Mouse (Mus musculus) neural tube, embryonic 14.5 days (tissue): ENCODE data around the gene Trim46. TPM values are rescaled to one million over a fixed set of nuclear protein-coding genes. Genes with fewer than 3 reads are reported as not detected.

ENCODE experiments used
- ATAC-seq: fragments of 200-750 bp; cut with Nextera tagmentation; 2 replicates; pipeline ENCODE4 v1.8.0; 2017; ENCODE audit warnings: low read depth, mild to moderate bottlenecking, moderate TSS enrichment, moderate library complexity
- H3K27ac ChIP-seq: fragments of 300-500 bp; sonication (generic); 2 replicates; pipeline ENCODE4 v1.5.1; 2014; ENCODE audit warnings: low read depth, mild to moderate bottlenecking, control low read depth, low read length, moderate library complexity, mixed read lengths
- H3K27me3 ChIP-seq: fragments of 300-500 bp; sonication (generic); 2 replicates; pipeline ENCODE4 v1.6.1; 2014; ENCODE audit warnings: low read length; ENCODE audit not compliant: control insufficient read depth, insufficient read depth
- H3K36me3 ChIP-seq: fragments of 300-500 bp; sonication (generic); 2 replicates; pipeline ENCODE4 v1.6.1; 2014; ENCODE audit warnings: low read length, mixed read lengths; ENCODE audit not compliant: control insufficient read depth, insufficient read depth
- H3K4me1 ChIP-seq: fragments of 300-500 bp; sonication (generic); 2 replicates; pipeline ENCODE4 v1.6.1; 2014; ENCODE audit warnings: low read length; ENCODE audit not compliant: control insufficient read depth, insufficient read depth
- H3K4me2 ChIP-seq: fragments of 300-500 bp; sonication (generic); 2 replicates; pipeline ENCODE4 v1.6.1; 2014; ENCODE audit warnings: mild to moderate bottlenecking, low read depth, low read length, control low read depth
- H3K4me3 ChIP-seq: fragments of 300-500 bp; sonication (generic); 2 replicates; pipeline ENCODE4 v1.5.1; 2014; ENCODE audit warnings: low read depth, low read length, control low read depth, mixed read lengths
- H3K9ac ChIP-seq: fragments of 300-500 bp; sonication (generic); replicated peaks from 2 replicates; pipeline ENCODE4 v1.6.1; 2014; ENCODE audit warnings: low read depth, mild to moderate bottlenecking, control low read depth, low read length, mixed read lengths
- H3K9me3 ChIP-seq: fragments of 300-500 bp; sonication (generic); 2 replicates; pipeline ENCODE4 v1.6.1; 2016; ENCODE audit warnings: low read length; ENCODE audit not compliant: control insufficient read depth
- WGBS: fragments of 180-500 bp; shearing (Covaris S2); extraction: QIAGEN DNeasy Blood & Tissue Kit; methylation state at CpG from one replicate; pipeline ENCODE4 v1.1.7; 2014; 5-methylcytosine and 5-hydroxymethylcytosine counted together
- polyA plus RNA-seq: library from polyadenylated mRNA; unstranded; fragments of >200 nt; fragmentation: Nextera tagmentation; extraction: Ambion mirVana; gene quantifications from 2 replicates; pipeline ENCODE4 v1.2.1, GENCODE M21; 2014

Gene Trim46
- polyA plus RNA-seq, result 61.6 and 70.7 TPM in 2 replicates

- ATAC-seq, result peak; percentile 64
Measured at GRCm38 (mm10) chr3:89246261-89247100, at the start of gene Trim46. Trim46 (minus strand) TSS chr3:89246309.

DNA sequence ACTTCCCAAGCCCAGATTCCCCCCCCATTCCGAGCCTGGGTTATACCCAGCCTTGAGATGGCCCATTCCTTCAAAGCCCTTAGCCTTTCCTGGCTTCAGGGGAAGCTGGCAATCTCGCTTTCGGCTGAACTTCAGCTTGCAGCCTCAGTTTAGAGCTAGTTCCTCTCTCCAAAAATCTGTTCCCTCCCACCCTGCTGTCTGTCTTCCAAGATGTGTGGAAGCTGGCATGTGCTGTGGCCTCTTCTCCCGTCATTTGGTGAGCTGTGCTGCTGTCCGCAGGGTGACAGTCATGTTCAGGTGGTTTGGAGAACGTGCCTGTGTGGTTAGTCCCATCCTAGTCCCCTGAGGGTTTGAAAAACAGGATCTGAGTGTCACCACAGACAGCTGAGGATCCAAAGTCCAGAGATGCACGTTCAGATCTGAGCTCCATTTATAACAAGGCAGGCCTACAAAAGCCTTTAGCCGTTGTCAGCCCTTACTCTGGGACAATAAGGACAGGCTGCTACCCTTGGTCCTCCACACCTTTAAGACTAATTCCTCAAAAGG is 49.6 kb upstream of the Trim46 start:
- H3K4me2 ChIP-seq, result no peak overlapping the region
- H3K9me3 ChIP-seq, result no peaks in the 10 kb centered on the region
- no peaks in the 10 kb centered on the region for H3K36me3 ChIP-seq
- H3K27me3 ChIP-seq, result no peaks in the 10 kb centered on the region
- H3K4me3 ChIP-seq, result no peak overlapping the region
- no peak for ATAC-seq
- WGBS, result 89% methylated on average over 8 of the region's 8 CpGs
- no peaks in the 10 kb centered on the region for H3K4me1 ChIP-seq
- H3K27ac ChIP-seq, result no peak overlapping the region
- no peak overlapping the region for H3K9ac ChIP-seq

More at GRCm38 (mm10) chr3:89246261-89247100, at the start of gene Trim46:
- Histone ChIP-seq H3K9me3 (no peaks in the 10 kb centered on the region), H3K36me3 (peaks cover 10% of the 10 kb centered on the region), H3K4me1 (peaks cover 30% of the 10 kb centered on the region), H3K4me2 (peak within 1 kb of the TSS; percentile 93), H3K9ac (peak within 1 kb of the TSS; percentile 70), H3K27ac (peak within 1 kb of the TSS; percentile 94), H3K4me3 (peak within 1 kb of the TSS; percentile 42), H3K27me3 (no peaks in the 10 kb centered on the region)
- under 1% methylated on average over 41 of the region's 42 CpGs for WGBS

GRCm38 (mm10) chr3:89294195-89294594 is 48.1 kb upstream of the Trim46 start:
- no peaks in the 10 kb centered on the region for H3K9me3 ChIP-seq
- H3K27ac ChIP-seq, result no peak overlapping the region
- H3K36me3 ChIP-seq, result no peaks in the 10 kb centered on the region
- WGBS, result 77% methylated on average over 5 of the region's 5 CpGs
- H3K4me1 ChIP-seq, result no peaks in the 10 kb centered on the region
- H3K9ac ChIP-seq, result no peak overlapping the region
- H3K4me3 ChIP-seq, result no peak overlapping the region
- no peaks in the 10 kb centered on the region for H3K27me3 ChIP-seq
- no peak for ATAC-seq
- no peak overlapping the region for H3K4me2 ChIP-seq

- H3K4me1 ChIP-seq, result no peaks in the 10 kb centered on the region
- WGBS, result 92% methylated on average over 11 of the region's 11 CpGs
- H3K9me3 ChIP-seq, result no peaks in the 10 kb centered on the region
- no peak overlapping the region for H3K27ac ChIP-seq
- H3K36me3 ChIP-seq, result no peaks in the 10 kb centered on the region
- ATAC-seq, result no peak
- no peak overlapping the region for H3K4me2 ChIP-seq
- no peak overlapping the region for H3K4me3 ChIP-seq
- H3K27me3 ChIP-seq, result no peaks in the 10 kb centered on the region
- H3K9ac ChIP-seq, result no peak overlapping the region
Measured at GRCm38 (mm10) chr3:89293247-89293918, 47.3 kb upstream of the Trim46 start.

- 51% methylated on average over 5 of the region's 5 CpGs for WGBS
- Histone ChIP-seq H3K9ac (no peak overlapping the region), H3K4me1 (no peaks in the 10 kb centered on the region), H3K4me3 (no peak overlapping the region), H3K36me3 (no peaks in the 10 kb centered on the region), H3K27me3 (no peaks in the 10 kb centered on the region), H3K4me2 (no peak overlapping the region), H3K27ac (no peak overlapping the region), H3K9me3 (no peaks in the 10 kb centered on the region)
- ATAC-seq, result no peak
Measured at GRCm38 (mm10) chr3:89292303-89292702, 46.2 kb upstream of the Trim46 start.

- H3K9me3 ChIP-seq, result no peaks in the 10 kb centered on the region
- no peaks in the 10 kb centered on the region for H3K27me3 ChIP-seq
- H3K9ac ChIP-seq, result no peak overlapping the region
- no peaks in the 10 kb centered on the region for H3K4me1 ChIP-seq
- ATAC-seq, result no peak
- WGBS, result 79% methylated on average over 10 of the region's 10 CpGs
- H3K36me3 ChIP-seq, result no peaks in the 10 kb centered on the region
- H3K4me2 ChIP-seq, result no peak overlapping the region
- no peak overlapping the region for H3K4me3 ChIP-seq
- H3K27ac ChIP-seq, result no peak overlapping the region
Measured at GRCm38 (mm10) chr3:89291874-89292273, 45.8 kb upstream of the Trim46 start.

DNA sequence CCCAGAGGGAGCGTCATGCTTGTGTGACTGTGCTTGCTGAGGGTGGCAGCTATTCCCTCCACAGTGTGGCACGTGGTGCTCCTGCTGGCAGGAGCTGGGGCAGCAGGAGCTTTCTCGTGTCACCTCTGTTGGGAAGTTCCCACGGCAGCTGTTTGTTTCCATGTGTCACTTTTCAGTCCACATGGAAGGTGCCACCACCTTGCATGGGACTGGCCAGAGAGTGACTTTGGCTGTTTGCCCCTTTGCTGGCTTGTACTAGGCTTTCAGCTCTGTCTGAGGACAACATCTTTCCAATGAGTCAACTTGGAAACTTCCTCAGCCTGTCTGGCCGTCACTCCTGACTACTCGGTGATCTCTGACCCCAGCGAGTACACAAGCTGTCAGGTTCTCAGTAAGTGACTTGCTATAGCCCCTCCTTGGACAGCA is 42.4 kb upstream of the Trim46 start:
- Histone ChIP-seq H3K4me2 (no peak overlapping the region), H3K4me1 (no peaks in the 10 kb centered on the region), H3K27me3 (no peaks in the 10 kb centered on the region), H3K9ac (no peak overlapping the region), H3K9me3 (no peaks in the 10 kb centered on the region), H3K36me3 (no peaks in the 10 kb centered on the region), H3K4me3 (no peak overlapping the region), H3K27ac (no peak overlapping the region)
- WGBS, result 68% methylated on average over 7 of the region's 7 CpGs
- no peak for ATAC-seq

- Histone ChIP-seq H3K9ac (no peak overlapping the region), H3K4me2 (no peak overlapping the region), H3K36me3 (no peaks in the 10 kb centered on the region), H3K4me1 (no peaks in the 10 kb centered on the region), H3K4me3 (no peak overlapping the region), H3K9me3 (no peaks in the 10 kb centered on the region), H3K27me3 (no peaks in the 10 kb centered on the region), H3K27ac (no peak overlapping the region)
- ATAC-seq, result no peak
- 62% methylated on average over 5 of the region's 5 CpGs for WGBS
Measured at GRCm38 (mm10) chr3:89287286-89287685, 41.2 kb upstream of the Trim46 start.

DNA sequence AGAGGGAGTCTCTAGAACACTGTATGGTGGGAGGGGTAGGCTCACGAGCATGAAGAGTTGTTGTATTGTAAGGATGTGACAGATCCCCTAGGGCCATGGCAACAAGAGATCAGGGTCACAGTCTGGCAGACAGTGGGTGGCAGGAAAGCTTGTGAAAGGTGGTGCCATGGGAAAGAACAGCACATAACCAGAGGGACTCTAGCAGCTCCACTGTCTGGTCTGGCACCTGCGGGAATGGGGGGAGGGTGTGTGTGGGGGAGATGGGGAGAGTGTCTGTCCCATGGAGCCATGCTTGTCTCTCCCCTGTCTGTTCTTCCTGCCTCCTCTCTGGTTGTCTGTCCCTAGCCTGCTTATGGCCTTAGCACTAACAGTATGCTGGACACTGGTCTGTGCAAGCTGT is 39.4 kb upstream of the Trim46 start:
- 50% methylated on average over 2 of the region's 2 CpGs for WGBS
- no peaks in the 10 kb centered on the region for H3K36me3 ChIP-seq
- no peak overlapping the region for H3K9ac ChIP-seq
- H3K4me3 ChIP-seq, result no peak overlapping the region
- H3K27ac ChIP-seq, result no peak overlapping the region
- H3K4me2 ChIP-seq, result no peak overlapping the region
- ATAC-seq, result no peak
- H3K9me3 ChIP-seq, result no peaks in the 10 kb centered on the region
- H3K4me1 ChIP-seq, result peaks cover 8% of the 10 kb centered on the region
- H3K27me3 ChIP-seq, result no peaks in the 10 kb centered on the region
